Mouse (Mus musculus) CD4-positive naive resting alpha-beta T cell, adult 76 days (primary cell): ENCODE results near the gene Stpg4. TPM values are rescaled to one million over a fixed set of nuclear protein-coding genes. Genes with fewer than 3 reads are reported as not detected.

Experiments used
- total RNA-seq: library from RNA; stranded (reverse); gene quantifications from one replicate; pipeline ENCODE4 v1.2.4, GENCODE M21; 2023

Stpg4 gene
- 0.91 TPM for total RNA-seq

GRCm38 (mm10) chr17:87427511-87427910, at the start of gene Stpg4:
Stpg4 (minus strand) TSS chr17:87427741.

DNA sequence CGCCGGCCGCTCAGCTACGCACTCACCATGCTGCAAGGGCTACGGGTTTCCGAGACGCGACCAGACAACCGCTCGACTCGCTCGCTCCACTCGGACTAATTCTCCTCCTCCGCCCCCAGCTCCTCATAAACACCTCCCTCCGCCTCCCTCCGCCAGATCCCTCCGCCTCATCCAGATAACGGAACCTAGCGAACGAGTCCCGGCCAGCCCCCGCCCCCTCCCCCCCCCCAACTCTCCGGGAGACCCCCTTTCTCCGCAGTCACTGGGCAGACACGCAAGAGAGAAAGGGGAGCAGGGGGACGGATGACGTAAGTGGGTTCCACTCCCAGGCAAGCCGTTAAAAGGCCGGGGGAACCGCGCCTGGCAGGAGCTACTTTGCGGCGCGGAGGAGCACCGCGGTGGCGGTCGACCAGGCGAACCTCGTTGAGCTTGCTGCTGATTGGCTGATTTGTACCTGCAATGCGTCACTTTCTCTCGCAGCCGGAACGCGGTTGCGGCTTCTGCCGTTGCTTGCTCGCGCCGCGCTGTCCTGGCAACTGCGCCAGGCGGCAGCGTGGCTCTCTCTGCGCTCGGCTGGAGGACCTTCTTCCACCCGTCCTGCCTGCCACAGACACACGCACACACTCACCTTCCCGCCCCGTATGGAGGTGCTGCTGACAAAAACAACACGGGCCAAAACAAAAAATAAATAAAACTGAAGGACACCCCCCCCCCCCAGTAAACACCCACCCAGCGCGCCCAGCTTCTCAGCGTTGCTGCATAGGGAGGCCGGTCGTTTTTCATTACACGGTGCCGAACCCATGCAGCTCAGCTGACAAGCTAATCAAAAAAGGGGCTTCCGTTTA, 19.4 kb upstream of the Stpg4 start, which contains the start of gene Calm2:
Calm2 (minus strand) TSS at position 169 of the 845 bp plus-strand sequence.

Other genes starting within 250 kb of the Stpg4 start
- 13.2 TPM for gene Mcfd2, start 161.8 kb downstream of the Stpg4 start, total RNA-seq
- 119 TPM for gene Ttc7, start 144.9 kb downstream of the Stpg4 start, total RNA-seq
- 319 TPM for gene Calm2, start 19.2 kb upstream of the Stpg4 start, total RNA-seq
- gene Epcam, start 208.2 kb upstream of the Stpg4 start, total RNA-seq, result 2.1 TPM
- gene Msh2, start 244.6 kb upstream of the Stpg4 start, total RNA-seq, result 35.7 TPM